Mouse (Mus musculus) fat pad, adult 2 months (tissue): ENCODE measurements at regions not wholly inside any gene's neighbourhood (a gene's known extent, or its start where the extent isn't known, plus 50 kb on each side); places are given as distances from the start of the nearest gene placed in this dataset.

Experiments used
- DNase-seq: peaks from one replicate; pipeline ENCODE4 v3.0.0-alpha.2; 2011; ENCODE audit warnings: low read depth, low spot score; ENCODE audit errors: extremely low read depth

- DNase-seq: no peak
These were observed 165.4 kb downstream of the Tmem17 start for GRCm38 (mm10) chr11:22677337-22677736.

DNA sequence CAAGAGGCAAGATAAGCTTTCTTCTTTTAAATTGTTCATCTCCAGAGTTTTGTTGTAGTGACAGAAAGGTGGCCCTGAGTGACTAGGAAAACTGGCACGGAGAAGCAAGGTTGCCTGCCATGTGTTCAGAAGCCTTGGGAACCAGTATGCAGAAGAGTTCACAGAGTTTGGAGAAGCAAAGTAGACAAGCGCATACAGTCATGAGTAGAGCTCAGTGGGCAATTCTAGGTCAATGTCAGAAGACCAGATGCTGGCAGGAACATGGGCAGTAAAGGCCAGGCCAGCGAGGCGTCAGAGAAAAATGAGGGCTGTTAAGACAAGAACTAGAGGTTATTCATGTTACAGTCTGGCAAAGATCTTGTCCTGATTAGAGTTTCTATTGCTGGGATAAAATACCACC is 172.7 kb downstream of the Tmem17 start:
- no peak for DNase-seq

DNA sequence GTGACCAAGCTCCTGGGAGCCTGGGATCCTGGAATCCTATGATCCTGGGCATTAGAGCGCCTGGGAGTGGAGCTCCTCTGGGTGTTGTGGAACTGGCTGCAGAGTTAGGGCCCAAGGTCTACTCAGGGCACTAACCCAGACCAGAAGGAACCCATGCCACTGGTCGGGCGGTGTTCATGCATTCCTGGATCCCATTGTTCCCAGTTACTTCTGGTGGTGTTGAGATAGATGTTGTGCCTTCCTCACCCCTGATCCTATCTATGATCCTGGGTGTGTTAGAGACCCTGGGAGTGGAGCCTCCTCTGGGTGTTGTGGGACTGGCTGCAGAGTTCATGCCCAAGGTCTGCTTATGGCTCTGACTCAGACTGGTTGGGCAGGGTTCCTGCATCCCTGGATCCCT is 169.9 kb downstream of the B3gnt2 start:
- no peak for DNase-seq

GRCm38 (mm10) chr11:22692281-22692857 is 168.4 kb downstream of the B3gnt2 start:
- DNase-seq: no peak

DNA sequence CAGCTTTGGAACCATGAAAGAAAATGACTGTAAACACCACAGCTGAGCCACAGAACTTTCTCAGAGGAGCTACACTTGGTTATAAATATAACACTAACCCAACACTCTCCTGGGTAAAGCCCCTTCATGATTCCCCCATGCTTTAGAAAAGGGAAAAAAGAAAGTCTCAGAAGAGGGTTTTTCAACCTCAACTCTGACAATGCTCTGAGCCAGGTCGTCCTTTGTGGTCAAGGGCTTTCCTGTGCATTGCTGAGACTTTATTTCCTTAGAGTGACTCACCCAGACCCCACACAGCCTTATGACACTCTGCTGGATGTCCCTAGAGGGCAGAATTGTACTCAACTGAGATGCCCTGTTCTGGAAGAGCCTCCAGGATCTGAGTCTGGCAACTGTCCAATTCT is 167.8 kb downstream of the B3gnt2 start:
- DNase-seq: no peak

GRCm38 (mm10) chr11:22693376-22693775 is 167.4 kb downstream of the B3gnt2 start:
- DNase-seq: no peak

GRCm38 (mm10) chr11:22693984-22694383 is 166.8 kb downstream of the B3gnt2 start:
- no peak for DNase-seq

DNA sequence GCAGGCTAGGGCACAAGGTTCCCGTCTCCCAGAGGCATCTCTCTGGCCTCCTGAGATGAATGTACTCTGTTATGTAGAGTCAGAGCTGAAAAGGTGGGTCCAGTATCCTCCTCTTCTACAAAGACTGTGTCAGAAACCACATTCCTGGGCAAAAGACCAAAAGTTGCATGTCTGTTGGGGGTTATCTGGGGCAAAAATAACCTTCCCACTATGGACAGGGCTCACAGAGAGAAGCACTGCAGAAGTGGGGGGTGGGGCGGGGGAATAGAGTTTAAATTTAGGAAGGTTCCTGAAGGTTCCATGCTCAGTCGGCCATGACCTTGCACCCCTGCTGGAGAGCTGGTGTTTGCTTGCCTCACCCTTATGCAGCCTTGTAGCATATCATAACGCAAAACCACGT is 165.9 kb downstream of the B3gnt2 start:
- no peak for DNase-seq

DNA sequence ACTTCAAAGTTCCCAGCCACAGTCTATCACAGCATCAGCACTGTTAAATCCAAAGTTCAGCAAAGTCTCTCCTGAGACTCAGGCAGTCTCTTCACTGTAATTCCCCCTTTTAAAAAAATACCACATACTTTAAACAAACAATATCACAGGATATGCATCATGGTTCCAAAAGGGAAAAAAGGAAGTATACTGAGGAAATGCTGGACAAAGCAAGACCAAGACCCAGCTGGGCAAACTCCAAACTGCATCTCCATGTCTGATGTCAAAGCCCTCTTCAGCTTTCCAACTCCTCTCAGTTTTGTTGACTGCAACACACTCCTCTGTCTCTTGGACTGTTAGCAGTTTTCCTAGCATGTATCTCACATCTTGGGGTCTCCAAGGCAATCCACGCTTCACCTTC is 165.5 kb downstream of the B3gnt2 start:
- DNase-seq: no peak

- no peak for DNase-seq
These were observed 162.5 kb downstream of the B3gnt2 start for GRCm38 (mm10) chr11:22698057-22698941.

DNA sequence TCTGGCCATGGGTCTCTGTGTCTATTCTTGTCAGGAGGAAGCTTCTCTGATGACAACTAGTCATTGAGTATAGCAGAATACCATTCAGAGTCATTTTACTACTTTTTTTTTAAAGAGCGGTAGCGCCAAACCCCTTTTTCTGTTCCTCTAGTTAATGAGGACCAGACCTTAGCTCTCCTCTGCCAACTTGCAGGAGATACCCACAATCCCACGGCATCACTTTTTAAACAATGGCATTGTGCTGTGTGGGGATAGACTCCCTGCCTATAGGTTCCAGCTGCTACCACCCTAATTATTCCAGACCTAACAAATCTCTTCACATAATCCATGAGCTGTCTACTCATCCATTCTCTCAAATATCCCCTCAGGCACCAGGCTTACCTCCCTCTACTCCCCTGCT is 154.7 kb downstream of the B3gnt2 start:
- no peak for DNase-seq
